Mouse (Mus musculus): ENCODE measurements around the gene Nkiras1. TPM values are rescaled to one million over a fixed set of nuclear protein-coding genes. Genes with fewer than 3 reads are reported as not detected.

The Nkiras1 gene
- polyA plus RNA-seq, 1 experiment = 28.8 TPM

DNA sequence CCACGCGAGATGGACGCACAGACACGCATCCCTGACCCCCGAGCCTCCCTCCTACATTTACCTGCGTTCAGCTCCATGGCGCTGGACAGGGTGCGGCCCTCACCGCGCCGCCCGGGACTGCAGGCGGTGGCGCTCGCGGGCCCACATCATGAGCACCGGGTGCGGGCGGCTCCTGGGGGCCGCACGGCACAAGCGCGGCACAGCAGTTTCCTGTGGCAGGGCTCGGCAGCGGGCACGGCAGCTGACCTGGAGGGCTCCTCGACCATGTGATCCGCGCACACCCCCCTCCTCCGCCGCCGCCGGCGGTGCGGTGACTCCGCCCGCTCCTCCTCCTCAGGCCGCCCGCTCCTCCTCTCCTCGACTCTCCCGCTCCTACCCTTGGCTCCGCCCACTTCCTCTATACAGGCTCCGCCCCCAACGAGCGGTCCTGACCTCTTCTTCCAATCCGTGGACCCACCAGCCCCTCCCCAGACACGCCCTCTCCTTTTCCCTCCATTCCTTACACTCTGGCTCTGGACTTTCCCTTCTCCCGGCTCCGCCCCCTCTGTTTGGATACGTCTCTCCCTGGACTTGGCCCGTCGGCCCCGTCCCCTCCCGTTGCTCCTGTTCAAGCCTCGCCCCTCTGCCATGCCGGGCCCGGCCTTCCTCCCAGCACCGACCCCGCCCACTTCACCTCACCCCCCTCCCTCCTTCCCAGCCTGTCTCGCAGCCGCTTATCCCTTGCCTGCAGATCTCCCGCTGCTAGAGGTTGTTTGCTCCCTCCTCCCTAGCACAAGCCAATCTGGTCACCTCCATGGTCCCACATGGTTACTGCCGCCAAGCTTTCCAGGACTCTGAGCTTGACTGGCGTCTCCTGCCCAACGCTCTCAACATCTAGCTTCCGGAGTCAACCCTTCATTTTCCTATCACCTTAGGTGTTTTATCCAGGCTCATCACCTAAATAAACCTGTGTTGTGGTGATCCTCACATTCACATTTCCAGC is 31.9 kb upstream of the Nkiras1 start, which contains the start of gene Nr1d2:
Gene Nr1d2 (minus strand): TSS at position 378 of the 982 bp plus-strand sequence.
- peak; percentile 98 for DNase-seq (ENCODE audit: low read depth)
- TF ChIP-seq POLR2A (IDR thresholded peaks at IDR 0.05; ENCODE audit: borderline replicate concordance, extremely low read depth, insufficient read depth, insufficient read length, poor library complexity, severe bottlenecking) = no peak

GRCm38 (mm10) chr14:18240132-18240531 is 30.8 kb upstream of the Nkiras1 start:
- TF ChIP-seq POLR2A (IDR thresholded peaks at IDR 0.05; ENCODE audit: borderline replicate concordance, extremely low read depth, insufficient read depth, insufficient read length, poor library complexity, severe bottlenecking) = no peak
- no peak for DNase-seq (ENCODE audit: low read depth)

DNA sequence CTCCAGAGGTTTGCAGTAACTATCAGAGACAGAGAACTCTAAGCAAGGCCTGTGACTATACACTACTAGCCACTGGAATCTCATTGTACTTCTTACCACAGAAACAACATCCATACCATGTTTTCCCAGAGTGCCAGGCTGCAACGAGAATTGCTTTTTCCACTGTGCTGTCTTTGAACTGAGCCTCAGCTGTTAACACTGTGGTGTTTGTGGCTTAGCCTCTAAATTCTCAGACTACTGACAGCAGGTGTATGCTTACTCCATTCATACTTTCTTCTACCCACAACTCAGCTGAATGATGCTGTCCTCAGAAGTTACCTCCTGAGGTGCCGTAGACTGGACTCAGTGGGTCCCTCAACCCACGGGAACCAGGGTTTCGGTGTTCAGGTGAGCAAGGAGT is 29.1 kb upstream of the Nkiras1 start:
- TF ChIP-seq POLR2A (IDR thresholded peaks at IDR 0.05; ENCODE audit: borderline replicate concordance, extremely low read depth, insufficient read depth, insufficient read length, poor library complexity, severe bottlenecking) (no peak), CTCF (IDR thresholded peaks at IDR 0.05; ENCODE audit: borderline replicate concordance, extremely low read depth, insufficient read depth, insufficient read length) (no peak)
- DNase-seq (ENCODE audit: low read depth) = no peak

DNA sequence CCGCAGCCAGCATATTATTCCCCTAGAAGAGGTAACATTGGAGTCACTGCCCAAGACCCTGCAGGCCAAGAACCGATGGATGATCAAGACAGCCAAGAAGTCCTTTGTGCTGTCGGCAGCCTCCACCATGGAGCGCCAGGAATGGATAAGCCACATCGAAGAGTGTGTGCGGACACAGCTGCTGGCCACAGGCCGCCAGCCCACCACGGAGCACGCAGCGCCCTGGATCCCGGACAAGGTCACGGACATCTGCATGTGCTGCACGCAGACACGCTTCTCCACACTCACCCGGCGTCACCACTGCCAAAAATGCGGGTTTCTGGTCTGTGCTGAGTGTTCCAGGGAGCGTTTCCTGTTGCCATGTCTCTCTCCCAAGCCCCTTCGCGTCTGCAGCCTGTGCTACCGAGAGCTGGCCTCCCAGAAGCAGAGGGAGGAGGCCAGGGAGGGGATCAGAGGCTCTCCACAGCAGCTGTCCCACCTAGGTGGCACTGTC is 28.3 kb upstream of the Nkiras1 start:
- no peak for DNase-seq (ENCODE audit: low read depth)
- no peak for TF ChIP-seq POLR2A (IDR thresholded peaks at IDR 0.05; ENCODE audit: borderline replicate concordance, extremely low read depth, insufficient read depth, insufficient read length, poor library complexity, severe bottlenecking)
- no peak for TF ChIP-seq CTCF (IDR thresholded peaks at IDR 0.05; ENCODE audit: borderline replicate concordance, extremely low read depth, insufficient read depth, insufficient read length)

- TF ChIP-seq POLR2A (IDR thresholded peaks at IDR 0.05; ENCODE audit: borderline replicate concordance, extremely low read depth, insufficient read depth, insufficient read length, poor library complexity, severe bottlenecking) (no peak), CTCF (IDR thresholded peaks at IDR 0.05; ENCODE audit: borderline replicate concordance, extremely low read depth, insufficient read depth, insufficient read length) (no peak)
- no peak for DNase-seq (ENCODE audit: low read depth)
Observed at GRCm38 (mm10) chr14:18261203-18261602, 9.7 kb upstream of the Nkiras1 start.

- peak; percentile 94 for DNase-seq (ENCODE audit: low read depth)
- no peak for TF ChIP-seq POLR2A (IDR thresholded peaks at IDR 0.05; ENCODE audit: borderline replicate concordance, extremely low read depth, insufficient read depth, insufficient read length, poor library complexity, severe bottlenecking)
- no peak for TF ChIP-seq CTCF (IDR thresholded peaks at IDR 0.05; ENCODE audit: borderline replicate concordance, extremely low read depth, insufficient read depth, insufficient read length)
Observed at GRCm38 (mm10) chr14:18263427-18263826, 7.5 kb upstream of the Nkiras1 start.

DNA sequence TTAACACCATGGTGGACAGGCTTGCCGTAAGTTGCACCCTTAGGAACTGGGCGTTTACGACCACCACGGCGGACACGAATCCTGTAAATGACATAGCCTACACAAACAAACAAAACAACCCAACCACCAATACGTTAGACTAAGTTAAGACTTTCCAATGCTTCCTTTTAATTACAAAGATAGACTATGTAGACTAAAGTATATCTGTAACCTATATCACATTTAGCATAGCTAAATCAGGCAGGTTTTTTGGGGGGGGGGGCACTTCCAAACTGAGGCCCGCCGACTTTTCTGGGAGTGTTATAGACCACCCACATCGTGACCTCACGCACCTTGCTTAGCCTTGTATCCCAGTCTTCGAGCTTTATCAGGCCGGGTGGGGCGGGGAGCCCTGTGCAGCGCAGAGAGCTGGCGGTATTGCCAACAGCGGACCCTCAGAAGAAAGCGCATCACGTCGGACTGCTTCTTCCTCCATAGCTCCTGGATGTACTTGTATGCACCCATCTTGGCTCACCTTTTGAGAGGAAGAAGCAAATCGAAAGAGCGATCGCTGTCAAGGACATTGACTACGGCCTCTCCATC is 898 bp upstream of the Nkiras1 start:
- DNase-seq (ENCODE audit: low read depth) = peak; percentile 25

DNA sequence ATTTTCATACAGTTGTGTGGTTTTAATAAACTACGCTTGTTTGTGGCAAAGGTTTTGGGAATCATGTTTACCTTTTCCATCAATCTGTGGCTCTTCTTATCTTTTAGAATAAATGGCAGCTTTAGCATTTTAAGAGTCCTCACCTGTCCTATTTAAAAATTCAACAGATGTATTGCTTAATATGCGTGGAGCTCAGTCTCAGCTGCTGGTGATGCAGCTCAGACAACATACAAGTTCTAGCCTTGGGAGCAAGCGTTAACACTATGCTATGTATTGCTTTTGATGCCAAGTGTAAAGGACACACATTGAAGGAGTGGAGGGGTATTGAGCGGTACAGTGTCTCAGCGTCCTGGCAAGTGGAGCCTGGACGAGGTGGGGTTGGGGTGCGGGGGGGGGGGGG is 730 bp downstream of the Nkiras1 start:
- no peak for TF ChIP-seq CTCF (IDR thresholded peaks at IDR 0.05; ENCODE audit: borderline replicate concordance, extremely low read depth, insufficient read depth, insufficient read length)
- TF ChIP-seq POLR2A (IDR thresholded peaks at IDR 0.05; ENCODE audit: borderline replicate concordance, extremely low read depth, insufficient read depth, insufficient read length, poor library complexity, severe bottlenecking) = no peak
- DNase-seq (ENCODE audit: low read depth) = peak; percentile 25

- no peak for DNase-seq (ENCODE audit: low read depth)
- TF ChIP-seq POLR2A (IDR thresholded peaks at IDR 0.05; ENCODE audit: borderline replicate concordance, extremely low read depth, insufficient read depth, insufficient read length, poor library complexity, severe bottlenecking) = no peak
- TF ChIP-seq CTCF (IDR thresholded peaks at IDR 0.05; ENCODE audit: borderline replicate concordance, extremely low read depth, insufficient read depth, insufficient read length) = no peak
Observed at GRCm38 (mm10) chr14:18274526-18274925, 3.6 kb downstream of the Nkiras1 start.

DNA sequence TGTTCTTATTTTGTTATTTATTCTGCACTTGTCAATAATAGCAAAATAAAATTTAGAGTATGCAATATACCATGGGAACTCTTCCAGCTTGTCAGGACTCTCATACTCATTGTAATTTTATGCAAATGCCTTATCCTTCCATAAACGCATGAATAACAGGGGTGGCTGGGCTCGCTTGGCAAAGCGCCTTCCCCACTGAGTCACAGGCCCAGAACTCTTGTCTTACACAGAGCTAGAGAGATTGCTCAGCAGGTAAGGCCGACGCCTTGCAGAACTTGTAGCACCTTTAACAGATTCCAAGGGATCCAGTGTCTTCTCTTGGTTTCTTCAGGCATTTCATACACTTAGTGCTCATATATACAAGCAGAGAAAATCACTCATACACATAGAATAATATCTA is 9.4 kb downstream of the Nkiras1 start:
- TF ChIP-seq POLR2A (IDR thresholded peaks at IDR 0.05; ENCODE audit: borderline replicate concordance, extremely low read depth, insufficient read depth, insufficient read length, poor library complexity, severe bottlenecking) = no peak
- TF ChIP-seq CTCF (IDR thresholded peaks at IDR 0.05; ENCODE audit: borderline replicate concordance, extremely low read depth, insufficient read depth, insufficient read length) = no peak
- no peak for DNase-seq (ENCODE audit: low read depth)

GRCm38 (mm10) chr14:18284581-18284980 is 13.6 kb downstream of the Nkiras1 start:
- peak; percentile 44 for DNase-seq (ENCODE audit: low read depth)
- no peak for TF ChIP-seq POLR2A (IDR thresholded peaks at IDR 0.05; ENCODE audit: borderline replicate concordance, extremely low read depth, insufficient read depth, insufficient read length, poor library complexity, severe bottlenecking)

GRCm38 (mm10) chr14:18285476-18285875 is 14.5 kb downstream of the Nkiras1 start:
- TF ChIP-seq POLR2A (IDR thresholded peaks at IDR 0.05; ENCODE audit: borderline replicate concordance, extremely low read depth, insufficient read depth, insufficient read length, poor library complexity, severe bottlenecking) (no peak), CTCF (IDR thresholded peaks at IDR 0.05; ENCODE audit: borderline replicate concordance, extremely low read depth, insufficient read depth, insufficient read length) (no peak)
- no peak for DNase-seq (ENCODE audit: low read depth)

Measured in brain, embryonic 14.5 days (tissue).